Mouse (Mus musculus) frontal cortex, postnatal 25 days (tissue): Measurements from ENCODE around the gene Mpo.

Experiments used
- DNase-seq, 2 experiments: peaks; one replicate each; pipeline ENCODE4 v3.0.0; 2022; ENCODE audit warnings: low spot score in 2 of 2

Mpo gene

DNA sequence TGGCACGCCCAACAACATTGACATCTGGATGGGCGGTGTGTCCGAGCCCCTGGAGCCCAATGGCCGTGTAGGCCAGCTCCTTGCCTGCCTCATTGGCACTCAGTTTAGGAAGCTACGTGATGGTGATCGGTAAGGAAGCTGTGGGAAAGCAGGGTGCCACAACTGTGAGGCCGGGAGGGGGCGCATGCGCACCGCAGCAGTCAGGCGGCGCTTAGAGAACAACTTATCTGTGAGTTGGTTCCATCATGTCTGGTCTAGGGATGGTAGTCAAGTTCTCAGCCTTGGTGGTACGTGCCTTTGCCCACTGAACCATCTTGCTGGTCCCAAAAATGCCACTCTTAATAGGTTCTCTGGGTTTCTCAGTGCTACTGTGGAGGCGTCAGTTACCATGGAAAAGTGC, 9.2 kb downstream of the Mpo start:
- no peak for DNase-seq

DNA sequence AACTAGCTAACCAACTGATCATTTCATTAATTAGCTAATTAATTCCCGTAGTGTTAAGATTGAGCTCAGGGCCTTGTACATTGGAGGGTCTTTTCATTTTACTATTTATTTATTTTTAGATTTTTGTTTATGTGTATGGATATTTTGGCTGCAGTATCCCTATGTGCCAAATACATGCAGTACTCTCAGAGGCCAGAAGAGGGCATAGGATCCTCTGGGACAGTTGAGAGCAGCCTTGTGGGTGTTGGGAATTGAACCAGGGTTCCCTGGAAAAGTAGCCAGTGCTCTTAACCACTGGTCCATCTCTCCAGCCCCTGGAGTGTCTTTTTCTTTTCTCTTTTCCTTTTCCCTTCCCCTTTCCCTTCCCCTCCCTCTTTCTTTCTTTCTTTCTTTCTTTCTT, 12.1 kb downstream of the Mpo start:
- no peak for DNase-seq

DNA sequence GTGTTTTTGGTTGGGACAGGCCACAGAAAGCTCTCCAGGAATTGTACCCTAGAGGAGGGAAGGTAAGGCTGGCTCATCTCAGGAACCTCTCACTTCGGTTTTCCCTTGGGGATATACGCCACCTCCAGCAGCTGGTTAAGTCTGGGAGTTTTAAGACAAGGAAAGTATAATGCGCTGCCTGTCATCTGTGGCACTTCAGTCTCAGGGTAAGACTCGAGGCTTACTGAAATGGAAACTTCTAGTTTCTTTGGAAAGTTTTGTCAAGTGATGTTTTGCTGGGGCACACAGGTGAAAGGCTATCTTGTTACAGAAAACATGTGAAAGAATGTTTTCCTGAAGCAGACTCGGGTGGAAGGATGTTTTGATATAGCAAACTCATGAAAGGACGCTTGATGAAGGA, 14.1 kb downstream of the Mpo start:
- no peak for DNase-seq

DNA sequence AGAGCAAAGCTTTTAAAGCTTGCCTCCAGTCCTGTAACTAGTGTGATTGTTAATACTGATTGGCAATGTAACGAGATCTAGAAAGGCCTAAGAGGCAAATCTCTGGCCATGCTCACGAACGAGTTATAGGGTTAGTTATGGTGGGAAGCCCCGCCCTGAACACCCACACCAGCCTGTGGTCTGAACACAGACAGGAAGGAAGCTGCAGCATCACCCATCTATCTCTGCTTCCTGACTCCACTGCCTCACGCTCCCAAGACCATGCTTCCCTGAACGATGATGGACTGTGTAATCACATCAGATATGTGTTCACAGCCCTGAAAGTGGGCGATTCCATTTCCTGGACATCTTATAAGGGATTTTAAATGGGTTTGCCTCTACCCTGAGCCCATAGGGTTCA, 14.9 kb downstream of the Mpo start:
- no peak for DNase-seq

DNA sequence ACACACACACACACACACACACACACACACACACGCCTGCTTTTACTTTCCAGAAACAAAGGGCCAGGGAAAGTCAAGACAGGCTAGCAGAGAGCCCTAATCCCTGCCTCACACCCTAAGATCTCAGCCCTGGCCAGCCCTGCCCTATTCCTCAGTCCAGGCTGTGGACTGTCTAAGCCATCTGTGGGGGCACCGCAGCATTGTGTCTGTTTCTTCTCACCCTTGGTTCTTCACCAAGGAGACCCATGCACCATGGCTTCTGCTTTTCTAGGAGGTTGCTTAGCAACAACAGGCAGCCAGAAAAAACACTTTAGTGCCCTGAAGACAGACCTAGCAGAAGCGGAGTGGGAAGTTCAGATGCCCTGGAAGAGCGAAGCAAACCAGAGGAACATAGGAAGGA, 18.0 kb downstream of the Mpo start:
- DNase-seq = no peak

DNA sequence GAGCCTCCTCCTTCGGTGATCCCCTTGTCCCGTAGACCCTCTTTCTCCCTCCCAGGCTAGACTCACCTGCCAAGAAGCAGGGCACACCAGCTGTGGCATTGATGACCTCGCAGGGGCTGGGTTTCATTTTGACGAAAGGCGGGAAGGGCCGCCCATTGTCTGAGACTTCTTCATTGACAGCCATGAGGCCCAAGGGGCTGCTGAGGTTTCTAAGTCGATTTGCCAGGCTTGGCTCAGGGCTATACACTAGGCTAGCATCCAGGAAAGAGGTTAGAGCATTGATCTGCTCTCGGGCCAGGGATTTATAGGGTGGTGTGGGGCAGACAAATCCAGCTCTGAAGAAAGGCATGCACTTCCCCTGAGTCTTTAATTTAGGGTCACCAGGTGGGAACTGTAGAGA, 21.4 kb downstream of the Mpo start:
- no peak for DNase-seq

DNA sequence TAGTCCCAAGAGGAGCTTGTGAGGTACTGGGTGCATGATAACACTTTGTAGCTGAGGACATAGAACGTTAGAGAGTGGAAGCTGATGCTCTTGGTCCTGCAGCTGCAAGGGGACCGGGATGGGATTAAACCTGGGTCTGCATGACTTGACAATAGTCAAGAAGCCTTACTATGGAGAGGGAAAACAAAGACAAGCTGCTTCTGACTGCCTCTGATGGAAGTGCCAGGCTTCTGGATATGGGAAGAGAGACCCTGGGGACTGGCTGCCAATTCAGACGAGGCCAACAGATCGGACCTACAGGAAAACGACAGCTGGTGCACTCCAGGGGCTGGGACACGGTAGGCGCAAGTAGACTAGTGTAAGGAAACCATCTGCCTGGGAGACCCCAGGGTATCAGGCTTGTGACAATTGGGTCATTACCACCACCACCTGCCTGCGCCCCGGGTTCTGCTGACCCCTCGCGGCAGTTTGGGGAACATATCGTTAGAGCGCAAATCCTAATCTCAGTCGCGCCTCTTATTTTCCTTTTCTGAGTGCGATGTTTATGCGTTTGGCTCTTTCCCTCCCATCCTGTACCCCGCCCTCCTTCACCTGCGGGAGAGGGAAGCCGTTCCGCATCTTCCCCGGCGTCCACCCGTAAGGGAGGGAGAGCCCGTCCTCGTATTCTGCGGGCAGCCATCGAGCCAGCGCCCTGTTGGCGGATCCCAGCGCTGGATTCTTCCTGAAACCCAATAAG, 23.5 kb downstream of the Mpo start:
- peak; percentile 23 to 39 for DNase-seq

DNA sequence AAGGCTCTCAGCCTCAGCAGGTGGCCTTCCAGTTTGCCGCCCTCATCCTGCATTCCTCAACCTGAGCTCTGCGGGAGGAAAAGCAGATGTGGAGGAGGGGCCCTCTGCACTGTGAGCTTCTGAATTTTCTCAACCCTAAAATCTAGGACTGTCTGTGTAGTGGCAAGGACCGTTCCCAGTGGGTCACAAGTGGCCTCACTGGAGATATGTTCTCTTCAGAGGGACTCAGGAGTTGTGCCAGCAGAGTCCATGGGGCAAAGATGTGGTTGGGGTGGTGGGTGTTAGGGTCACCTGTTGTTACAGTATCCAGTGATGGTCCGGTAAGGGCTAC, 24.0 kb downstream of the Mpo start:
- DNase-seq = no peak

DNA sequence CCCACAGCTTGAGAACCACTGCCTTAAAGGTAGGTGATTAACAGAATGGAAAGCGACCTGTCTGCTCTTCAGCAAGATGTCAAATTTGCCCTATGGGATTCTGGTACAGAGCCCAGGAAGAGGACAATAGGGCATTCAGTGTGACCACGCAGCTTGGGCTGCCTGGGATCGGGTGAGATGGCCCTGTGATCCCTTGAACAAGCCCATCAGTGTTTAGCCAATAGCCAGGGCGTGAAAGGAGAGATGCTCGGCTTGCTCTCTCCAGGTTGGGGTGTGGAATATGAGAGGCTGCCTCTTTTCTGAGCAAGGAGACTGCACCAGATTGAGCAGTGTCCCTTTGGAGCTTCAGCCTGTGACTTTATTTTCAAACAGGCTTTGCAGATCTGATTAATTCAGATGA, 28.1 kb downstream of the Mpo start:
- DNase-seq = no peak

DNA sequence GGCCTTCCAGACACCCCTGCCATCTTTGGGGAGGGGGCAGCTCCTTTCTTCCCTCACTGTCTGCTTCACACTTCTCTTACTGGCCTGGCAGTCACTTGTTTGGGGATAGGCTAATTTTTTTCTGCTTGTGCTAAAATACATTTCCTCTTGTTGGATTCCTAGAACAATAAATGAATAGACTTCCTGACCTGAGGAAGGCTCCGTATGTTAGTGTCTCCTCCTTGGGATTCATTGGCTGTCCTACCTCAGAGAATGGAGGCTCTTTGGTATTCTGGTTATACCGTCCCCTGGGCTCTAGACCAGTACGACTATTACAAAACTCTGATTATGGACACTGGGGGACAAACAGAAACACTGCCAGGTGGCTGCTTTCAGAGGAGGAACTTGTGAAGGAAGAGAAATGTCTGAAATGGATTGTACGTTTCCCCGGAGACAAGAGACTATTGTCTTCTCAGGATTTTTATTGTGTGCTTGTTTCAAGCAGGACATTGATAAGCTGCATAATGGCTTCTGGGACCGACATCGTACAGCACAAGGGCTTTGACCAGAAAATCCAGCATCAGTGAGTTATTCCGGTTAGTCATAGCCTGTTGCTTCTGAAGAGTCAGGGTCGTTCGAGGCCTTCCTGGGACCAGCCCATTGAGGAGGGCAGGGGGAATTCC, 35.0 kb downstream of the Mpo start, which contains the start of gene Lpo:
Lpo (minus strand) TSS at position 51 of the 662 bp plus-strand sequence.
- DNase-seq = no peak

DNA sequence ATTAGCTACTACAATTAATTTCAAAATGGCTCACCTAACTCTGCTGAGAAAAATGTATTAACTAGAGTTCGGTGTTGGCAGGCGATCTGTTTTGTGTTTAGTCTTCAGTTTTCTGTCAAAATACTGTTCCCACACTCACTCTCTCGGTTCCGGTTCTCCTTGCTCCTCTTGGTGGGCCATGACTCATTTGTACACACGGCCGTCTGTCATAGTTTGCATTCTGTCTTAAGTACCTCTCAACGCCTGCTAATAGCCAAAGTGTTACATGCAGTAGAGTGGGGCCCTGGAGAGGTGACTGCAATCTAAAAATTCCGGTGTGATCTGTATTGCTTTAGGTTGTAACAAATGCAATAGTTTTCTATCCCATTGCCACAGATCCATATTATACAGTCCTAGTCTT, 47.3 kb downstream of the Mpo start:
- no peak for DNase-seq

DNA sequence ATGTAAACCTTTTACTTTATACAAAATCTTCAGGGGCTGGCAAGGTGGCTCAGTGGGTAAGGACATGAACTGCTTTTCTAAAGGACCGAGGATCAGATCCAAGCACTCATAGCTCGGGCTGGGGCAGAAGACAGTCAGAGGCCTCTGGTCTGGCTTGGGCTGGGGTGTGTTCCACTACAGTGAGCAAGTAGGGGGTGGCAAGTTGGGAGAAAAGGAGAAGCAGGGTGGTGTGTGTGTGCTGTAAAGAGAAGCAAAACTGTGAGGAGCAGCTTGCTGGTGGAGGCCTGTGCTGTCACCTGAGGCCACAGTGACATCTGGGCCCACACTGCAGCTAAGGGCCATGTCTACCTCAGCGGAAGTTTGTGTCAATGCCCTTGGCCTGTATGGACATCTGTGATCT, 48.1 kb downstream of the Mpo start:
- DNase-seq = no peak

DNA sequence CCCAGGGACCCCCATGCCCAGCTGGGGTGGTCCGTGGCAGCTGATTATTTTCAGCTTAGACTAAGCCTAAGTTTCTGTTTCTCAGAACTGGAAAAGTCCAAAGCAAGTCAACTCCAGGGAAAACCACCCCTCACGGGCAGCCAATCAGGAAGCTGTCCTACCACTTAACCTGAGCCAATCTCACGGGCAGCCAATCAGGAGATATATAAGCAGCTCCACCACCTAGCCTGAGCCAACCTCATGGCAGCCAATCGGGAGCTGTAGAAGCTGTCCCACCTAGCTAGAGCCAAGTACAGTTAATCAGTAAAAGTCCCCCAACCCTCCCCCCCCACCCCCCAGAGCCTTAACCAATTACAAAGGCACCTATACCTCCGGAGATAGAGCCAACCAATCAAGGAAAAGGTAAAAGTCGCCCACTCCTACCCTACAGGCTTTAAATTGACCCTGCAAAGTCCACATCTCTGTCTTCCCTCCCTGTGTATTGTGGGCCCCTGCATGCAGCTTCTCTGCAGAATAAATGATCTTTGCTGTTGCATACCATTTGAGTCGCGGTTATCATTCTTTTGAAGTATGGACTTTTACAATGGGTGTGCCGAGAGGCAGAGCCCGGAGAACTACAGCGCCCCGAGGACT, 53.7 kb downstream of the Mpo start:
- no peak for DNase-seq

DNA sequence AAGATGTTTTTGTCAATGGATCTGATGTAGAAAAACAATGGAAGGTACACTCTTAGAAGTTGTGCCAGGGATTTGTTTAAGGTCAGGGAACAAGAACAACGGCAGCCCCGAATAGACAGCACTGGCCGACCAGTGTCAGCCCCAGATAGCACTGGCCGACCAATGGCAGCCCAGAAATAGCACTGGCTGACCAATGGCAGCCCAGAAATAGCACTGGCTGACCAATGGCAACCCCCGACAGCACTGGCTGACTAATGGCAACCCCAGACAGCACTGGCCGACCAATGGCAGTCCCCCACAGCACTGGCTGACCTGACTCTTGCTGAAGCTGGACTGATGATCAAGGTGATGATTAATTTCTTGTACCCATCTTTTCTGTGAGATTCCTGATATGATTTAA, 54.5 kb downstream of the Mpo start:
- no peak for DNase-seq

DNA sequence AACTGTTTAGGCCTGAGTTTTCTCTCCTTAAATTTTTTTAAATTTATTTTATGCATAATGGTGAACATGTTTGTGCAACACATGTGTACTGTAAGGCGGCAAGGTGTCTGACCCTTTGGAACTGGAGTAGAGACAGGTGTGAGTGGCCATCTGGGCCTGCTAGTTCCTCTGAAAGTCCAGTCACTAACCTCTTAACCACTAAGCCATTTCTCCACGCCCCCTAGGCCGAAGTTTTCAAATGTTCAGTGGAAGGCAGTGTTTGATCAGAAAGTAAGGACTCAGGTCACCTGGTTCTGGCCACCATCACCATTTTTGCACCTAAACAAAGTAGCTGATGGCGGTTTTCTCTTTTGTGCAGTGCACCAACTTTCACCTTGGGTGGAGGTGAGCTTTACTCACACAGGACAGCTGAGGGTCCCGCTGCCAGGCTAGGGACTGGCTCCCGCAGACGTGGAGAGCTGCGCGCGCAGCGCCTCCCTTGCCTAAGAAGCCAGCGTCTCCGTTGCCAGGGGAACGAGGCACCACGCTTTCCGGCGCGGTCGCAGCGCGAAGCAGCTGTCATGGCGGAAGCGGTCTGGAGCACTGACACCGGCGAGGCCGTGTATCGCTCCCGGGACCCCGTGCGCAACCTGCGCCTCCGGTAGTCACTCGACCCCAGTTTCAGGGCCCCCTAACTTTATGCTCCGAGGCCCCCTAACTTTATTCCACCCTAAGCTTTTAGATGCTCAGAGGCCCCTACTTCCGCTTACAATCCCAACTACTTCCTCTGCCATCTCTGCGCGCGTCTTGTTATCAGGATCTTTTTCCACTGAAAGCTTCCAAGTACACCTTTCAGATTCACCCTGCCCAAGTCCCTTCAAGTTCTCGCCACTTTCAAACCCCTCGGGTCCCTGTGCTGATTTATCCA, 59.6 kb downstream of the Mpo start, which contains the start of gene Mks1:
Mks1 (plus strand) TSS at position 526 of the 907 bp plus-strand sequence.
- DNase-seq = peak; percentile 86 to 89

DNA sequence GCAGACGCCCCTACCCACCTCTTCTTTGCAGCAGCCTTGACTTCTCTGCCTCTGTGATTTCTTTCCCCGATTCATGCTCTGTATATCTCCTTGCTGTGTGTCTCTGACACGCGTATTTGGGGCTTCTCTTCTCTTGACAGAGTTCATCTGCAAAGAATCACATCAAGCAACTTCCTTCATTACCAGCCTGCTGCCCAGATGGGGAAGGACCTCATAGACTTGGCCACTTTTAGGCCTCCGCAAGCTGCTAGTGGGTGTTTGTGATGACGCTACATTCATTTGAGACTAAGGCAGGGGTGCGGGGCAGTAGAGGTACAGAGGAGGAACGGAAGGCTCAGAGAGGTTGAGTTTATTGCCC, 60.2 kb downstream of the Mpo start:
- DNase-seq = peak; percentile 7 to 18
